Mouse (Mus musculus): ENCODE results near the gene Ppp1cc.

DNA sequence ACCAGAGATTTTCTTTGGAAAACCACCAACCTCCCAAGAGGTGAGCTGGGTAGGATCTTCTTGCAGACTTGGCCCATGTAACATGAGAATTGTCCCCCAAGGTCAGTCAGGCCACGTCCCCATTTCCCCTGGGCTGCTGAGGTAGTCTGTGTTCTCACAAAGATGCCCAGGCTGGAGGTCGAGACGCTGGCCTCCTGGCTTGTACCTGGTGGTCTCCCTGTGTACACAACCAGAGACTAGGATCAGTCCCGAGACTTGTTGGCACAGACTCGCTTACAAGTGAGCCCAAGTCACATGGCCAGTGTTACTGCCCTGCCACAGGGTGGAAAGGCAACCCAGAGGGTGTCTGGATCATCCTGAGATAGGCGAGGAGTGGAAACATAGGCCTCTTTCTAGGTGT, 43.8 kb downstream of the Ppp1cc start:
- TF ChIP-seq CTCF (IDR thresholded peaks at IDR 0.05; ENCODE audit: low read depth) (no peak), EP300 (IDR thresholded peaks at IDR 0.05; ENCODE audit: low read depth) (no peak)
